Mouse (Mus musculus) heart, embryonic 12.5 days (tissue): Measurements from ENCODE around the gene Rai1. TPM values are rescaled to one million over a fixed set of nuclear protein-coding genes. Genes with fewer than 3 reads are reported as not detected.

Source experiments
- ATAC-seq: fragments of 200-750 bp; cut with Nextera tagmentation; 2 replicates; pipeline ENCODE4 v1.8.0; 2017; ENCODE audit warnings: moderate TSS enrichment, moderate library complexity; ENCODE audit not compliant: insufficient number of reproducible peaks, low FRiP score
- H3K27ac ChIP-seq: fragments of 300-500 bp; sonication (generic); 2 replicates; pipeline ENCODE4 v1.5.1; 2016; ENCODE audit warnings: mild to moderate bottlenecking, moderate library complexity; ENCODE audit not compliant: poor library complexity, severe bottlenecking
- H3K27me3 ChIP-seq: fragments of 300-500 bp; sonication (generic); replicated peaks from 2 replicates; pipeline ENCODE4 v1.6.1; 2016; ENCODE audit warnings: mild to moderate bottlenecking, moderate library complexity
- H3K36me3 ChIP-seq: fragments of 300-500 bp; sonication (generic); 2 replicates; pipeline ENCODE4 v1.6.1; 2016; ENCODE audit warnings: mild to moderate bottlenecking, moderate library complexity
- H3K4me1 ChIP-seq: fragments of 300-500 bp; sonication (generic); replicated peaks from 2 replicates; pipeline ENCODE4 v1.6.1; 2016; ENCODE audit warnings: mild to moderate bottlenecking
- H3K4me2 ChIP-seq: fragments of 300-500 bp; sonication (generic); 2 replicates; pipeline ENCODE4 v1.6.1; 2016; ENCODE audit warnings: mild to moderate bottlenecking, moderate library complexity
- H3K4me3 ChIP-seq: fragments of 300-500 bp; sonication (generic); 2 replicates; pipeline ENCODE4 v1.5.1; 2016; ENCODE audit warnings: mild to moderate bottlenecking
- H3K9ac ChIP-seq: fragments of 300-500 bp; sonication (generic); 2 replicates; pipeline ENCODE4 v1.6.1; 2016; ENCODE audit warnings: mild to moderate bottlenecking, moderate library complexity
- H3K9me3 ChIP-seq: fragments of 300-500 bp; sonication (generic); replicated peaks from 2 replicates; pipeline ENCODE4 v1.6.1; 2016; ENCODE audit warnings: mild to moderate bottlenecking, moderate library complexity
- WGBS: fragments of 180-500 bp; shearing (Covaris S2); methylation state at CpG from one replicate; pipeline ENCODE4 v1.1.7; 2016; 5-methylcytosine and 5-hydroxymethylcytosine counted together
- polyA plus RNA-seq: library from polyadenylated mRNA; unstranded; fragments of >200 nt; fragmentation: Nextera tagmentation; extraction: Ambion mirVana; gene quantifications from 2 replicates; pipeline ENCODE4 v1.2.1, GENCODE M21; 2016

Rai1 gene
- polyA plus RNA-seq, 1 experiment from 2014 or later = 22.2 TPM

DNA sequence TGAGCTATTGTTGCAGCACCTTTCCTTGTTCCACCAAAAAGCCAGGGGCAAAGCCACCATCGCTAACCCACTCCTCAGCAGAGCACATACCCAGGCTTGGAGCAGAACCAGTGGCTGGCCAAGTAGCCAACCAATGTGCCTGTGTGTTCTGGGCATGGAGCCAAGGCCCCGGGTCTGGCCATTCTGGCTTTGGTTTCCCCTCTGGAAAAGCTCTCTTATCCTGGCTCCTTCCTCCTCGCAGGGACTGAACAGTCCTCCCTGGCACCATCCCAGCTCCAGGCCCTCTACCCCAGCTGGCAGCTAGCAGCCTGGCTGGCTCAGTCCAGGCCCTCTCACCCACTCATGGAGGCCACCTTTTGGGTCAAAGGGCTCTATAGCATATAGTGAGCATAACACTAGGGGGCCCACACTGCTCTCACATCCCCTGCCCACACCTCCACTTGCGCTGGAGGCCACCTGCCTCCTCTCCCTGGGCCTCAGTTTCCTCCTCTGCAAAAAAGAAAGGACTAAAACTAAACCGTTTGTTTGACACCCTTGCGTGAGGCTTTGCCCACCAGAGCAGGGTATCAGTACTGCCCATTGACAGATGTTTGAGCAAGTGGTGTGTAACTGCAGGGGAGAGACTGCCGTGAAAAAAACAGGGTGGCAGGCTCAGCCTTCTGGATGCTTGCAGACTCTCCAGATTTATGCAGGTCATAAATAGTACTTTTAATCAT, 104.6 kb downstream of the Rai1 start:
- ATAC-seq = peak; percentile 23; the same call in 1 of the 2 replicates
- WGBS = 47% methylated on average over 7 of the region's 7 CpGs
- Histone ChIP-seq H3K27me3 (no peaks in the 10 kb centered on the region), H3K4me2 (peak overlapping the region; percentile 92), H3K27ac (peak overlapping the region; percentile 90), H3K9me3 (no peaks in the 10 kb centered on the region), H3K4me1 (peaks cover 87% of the 10 kb centered on the region), H3K36me3 (peaks cover 30% of the 10 kb centered on the region), H3K4me3 (peak overlapping the region; percentile 56), H3K9ac (peak overlapping the region; percentile 75)

DNA sequence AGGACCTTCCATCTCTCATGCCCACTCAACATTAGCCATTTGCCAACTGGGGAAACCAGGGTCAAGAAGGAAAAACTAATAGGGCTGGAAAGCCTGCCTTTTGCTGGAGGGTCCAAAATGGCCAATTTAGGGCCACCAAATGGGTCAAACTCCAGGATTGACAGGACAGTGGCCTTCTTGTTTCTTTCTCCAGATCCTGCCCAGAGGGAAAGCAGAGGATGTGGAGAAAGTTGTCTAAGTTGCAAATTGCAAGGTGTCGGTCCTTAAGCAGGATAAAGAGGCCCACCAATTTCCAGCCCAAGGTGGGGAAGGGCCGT, 105.1 kb downstream of the Rai1 start:
- H3K4me2 ChIP-seq = peak overlapping the region; percentile 92
- H3K4me3 ChIP-seq = peak overlapping the region; percentile 56
- no peak for ATAC-seq
- H3K27ac ChIP-seq = peak overlapping the region; percentile 90
- H3K9ac ChIP-seq = peak overlapping the region; percentile 75
- peaks cover 25% of the 10 kb centered on the region for H3K36me3 ChIP-seq
- no peaks in the 10 kb centered on the region for H3K27me3 ChIP-seq
- peaks cover 87% of the 10 kb centered on the region for H3K4me1 ChIP-seq
- 4% methylated on average over 2 of the region's 2 CpGs for WGBS
- no peaks in the 10 kb centered on the region for H3K9me3 ChIP-seq

DNA sequence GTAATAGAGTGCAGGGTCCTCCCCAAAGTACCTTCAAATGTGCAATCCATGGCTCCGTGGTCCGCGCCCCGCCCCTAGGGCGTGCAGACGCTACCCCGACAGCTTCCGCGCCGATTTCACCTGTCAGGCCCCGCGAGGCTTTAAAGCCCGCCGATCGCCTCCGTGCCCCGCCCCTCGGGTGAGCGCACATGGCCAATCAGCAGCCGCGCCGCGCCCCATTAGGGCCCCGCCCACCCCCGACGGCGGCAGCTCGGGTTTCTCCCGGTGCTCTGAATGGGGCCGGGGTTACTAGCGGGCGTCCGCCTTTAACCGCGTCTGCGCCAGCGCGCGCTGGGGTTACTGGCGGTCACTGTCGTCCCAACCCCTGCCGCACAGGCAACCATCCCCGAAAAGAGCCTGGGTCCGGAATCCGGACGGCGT, 105.5 kb downstream of the Rai1 start:
- H3K9me3 ChIP-seq = no peaks in the 10 kb centered on the region
- H3K27ac ChIP-seq = peak overlapping the region; percentile 90
- H3K4me3 ChIP-seq = peak overlapping the region; percentile 56
- under 1% methylated on average over 47 of the region's 47 CpGs for WGBS
- H3K4me2 ChIP-seq = peak overlapping the region; percentile 92
- H3K36me3 ChIP-seq = peaks cover 21% of the 10 kb centered on the region
- H3K27me3 ChIP-seq = no peaks in the 10 kb centered on the region
- peak overlapping the region; percentile 75 for H3K9ac ChIP-seq
- ATAC-seq = peak; percentile 93
- peaks cover 82% of the 10 kb centered on the region for H3K4me1 ChIP-seq

DNA sequence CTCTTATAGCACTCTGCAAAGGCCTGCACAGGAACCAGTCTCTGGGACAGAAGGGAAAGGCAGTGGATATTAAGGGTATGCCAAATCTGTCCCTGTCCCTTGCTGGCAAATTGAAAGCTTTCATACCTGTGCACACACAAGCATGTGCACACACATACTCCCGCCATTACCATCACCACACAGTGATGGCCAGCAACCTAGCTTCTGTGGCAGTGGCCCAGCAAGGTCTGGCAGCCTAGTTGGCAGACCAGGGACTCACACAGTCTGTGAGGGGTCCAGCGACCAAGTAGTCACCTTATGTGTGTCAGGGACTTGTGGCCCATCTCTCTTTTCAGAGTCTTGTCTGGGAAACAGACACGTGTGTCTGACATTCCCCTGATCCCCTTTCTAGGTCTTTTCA, 106.3 kb downstream of the Rai1 start:
- peak overlapping the region; percentile 92 for H3K4me2 ChIP-seq
- WGBS = 56% methylated on average over 3 of the region's 3 CpGs
- H3K4me3 ChIP-seq = no peak overlapping the region
- no peaks in the 10 kb centered on the region for H3K9me3 ChIP-seq
- peak overlapping the region; percentile 59 for H3K9ac ChIP-seq
- no peak for ATAC-seq
- no peaks in the 10 kb centered on the region for H3K27me3 ChIP-seq
- peaks cover 12% of the 10 kb centered on the region for H3K36me3 ChIP-seq
- H3K4me1 ChIP-seq = peaks cover 74% of the 10 kb centered on the region
- 0 out of 2 replicates have a peak overlapping the region, but pooled peaks have one; percentile 71 for H3K27ac ChIP-seq

DNA sequence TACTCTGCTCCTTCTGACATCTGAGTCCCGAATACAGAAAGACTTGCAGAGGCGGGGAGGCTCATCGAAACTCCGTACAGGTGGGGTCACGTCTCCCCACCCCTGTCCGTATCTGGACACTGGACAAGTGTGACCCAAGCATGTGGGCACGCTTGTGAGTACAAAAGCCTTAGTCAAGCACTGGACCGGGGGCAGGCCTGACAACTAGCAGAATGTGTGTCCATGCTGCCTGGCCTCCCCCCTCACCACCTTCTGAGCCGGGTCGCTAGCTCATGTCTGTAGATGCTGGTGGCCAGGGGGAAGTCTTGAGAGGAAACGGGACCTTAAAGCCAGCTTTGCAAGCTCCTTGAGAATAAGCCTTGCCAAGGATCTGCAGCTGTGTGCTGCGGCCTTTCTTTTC, 106.9 kb downstream of the Rai1 start:
- no peak overlapping the region for H3K4me3 ChIP-seq
- H3K27ac ChIP-seq = no peak overlapping the region
- H3K9me3 ChIP-seq = no peaks in the 10 kb centered on the region
- WGBS = 73% methylated on average over 12 of the region's 12 CpGs
- no peak overlapping the region; the same call in 1 of the 2 replicates for H3K9ac ChIP-seq
- H3K36me3 ChIP-seq = peaks cover 6% of the 10 kb centered on the region
- H3K4me1 ChIP-seq = peaks cover 69% of the 10 kb centered on the region
- H3K4me2 ChIP-seq = no peak overlapping the region
- ATAC-seq = no peak
- no peaks in the 10 kb centered on the region for H3K27me3 ChIP-seq

DNA sequence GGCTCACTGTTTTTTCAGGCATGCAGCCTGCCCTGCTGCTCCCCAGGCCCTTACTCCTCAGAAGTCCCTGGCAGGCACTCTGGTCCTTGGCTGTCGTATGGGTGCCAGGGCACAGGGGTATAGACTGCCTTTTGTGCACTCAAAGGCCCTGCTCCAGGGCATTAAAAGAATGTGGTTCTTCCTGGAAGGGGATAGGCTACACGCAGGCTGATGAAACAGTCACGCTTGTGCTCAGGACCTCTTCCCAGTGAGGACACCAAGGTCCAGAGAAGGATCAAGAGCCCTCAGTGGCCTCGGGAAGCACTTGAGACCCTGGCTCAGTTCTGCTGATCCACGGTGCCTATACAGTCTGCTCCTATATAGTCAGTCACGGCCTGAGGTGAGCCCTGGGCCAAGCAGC, 108.5 kb downstream of the Rai1 start:
- H3K9ac ChIP-seq = no peak overlapping the region
- H3K27ac ChIP-seq = no peak overlapping the region
- WGBS = 74% methylated on average over 6 of the region's 6 CpGs
- H3K4me3 ChIP-seq = no peak overlapping the region
- H3K4me1 ChIP-seq = peaks cover 69% of the 10 kb centered on the region
- no peak for ATAC-seq
- H3K9me3 ChIP-seq = no peaks in the 10 kb centered on the region
- H3K27me3 ChIP-seq = no peaks in the 10 kb centered on the region
- H3K36me3 ChIP-seq = peaks cover 10% of the 10 kb centered on the region
- no peak overlapping the region for H3K4me2 ChIP-seq

DNA sequence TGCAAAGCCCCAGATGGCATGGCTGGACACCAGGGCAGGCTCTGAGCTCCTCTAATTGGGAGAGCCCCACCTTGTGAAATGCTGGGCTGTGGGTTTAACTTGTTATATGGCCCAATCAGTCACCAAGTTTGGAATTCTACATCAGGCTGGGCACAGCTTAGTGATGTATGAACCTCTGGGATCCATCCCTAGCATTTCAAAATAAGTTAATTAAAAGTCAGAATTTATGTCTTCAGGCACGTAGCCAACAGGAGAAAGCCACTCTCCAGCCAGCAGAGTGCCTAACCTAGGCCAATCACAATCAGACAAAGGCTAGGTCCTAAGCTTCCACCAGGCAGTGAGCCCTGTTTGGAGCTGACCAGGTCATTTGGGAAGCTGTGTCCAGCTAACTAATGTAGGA, 111.9 kb downstream of the Rai1 start:
- WGBS = 91% methylated on average over 1 of the region's 1 CpGs
- Histone ChIP-seq H3K36me3 (peaks cover 16% of the 10 kb centered on the region), H3K4me3 (no peak overlapping the region), H3K27ac (no peak overlapping the region), H3K4me2 (no peak overlapping the region), H3K9me3 (no peaks in the 10 kb centered on the region), H3K4me1 (peaks cover 60% of the 10 kb centered on the region), H3K27me3 (no peaks in the 10 kb centered on the region), H3K9ac (no peak overlapping the region)
- no peak for ATAC-seq

DNA sequence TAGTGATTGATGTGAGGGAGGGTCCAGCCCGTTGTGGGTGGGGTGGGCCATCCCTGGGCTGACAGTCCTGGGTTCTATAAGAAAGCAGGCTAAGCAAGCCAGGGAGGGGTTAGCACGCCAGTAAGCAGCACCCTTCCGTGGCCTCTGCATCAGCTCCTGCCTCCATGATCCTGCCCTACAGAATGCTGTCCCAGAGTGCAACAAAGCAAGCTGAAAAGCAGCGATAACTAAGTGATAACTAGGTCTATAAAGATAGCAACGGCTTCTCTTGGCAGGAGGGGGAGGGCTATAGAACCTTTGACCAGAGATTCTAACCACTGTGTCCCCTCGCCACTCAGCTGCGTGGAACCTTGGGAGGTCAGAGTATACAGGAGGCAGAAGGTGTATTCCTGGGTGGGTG, 112.7 kb downstream of the Rai1 start:
- no peak overlapping the region for H3K4me2 ChIP-seq
- H3K4me1 ChIP-seq = peaks cover 54% of the 10 kb centered on the region

DNA sequence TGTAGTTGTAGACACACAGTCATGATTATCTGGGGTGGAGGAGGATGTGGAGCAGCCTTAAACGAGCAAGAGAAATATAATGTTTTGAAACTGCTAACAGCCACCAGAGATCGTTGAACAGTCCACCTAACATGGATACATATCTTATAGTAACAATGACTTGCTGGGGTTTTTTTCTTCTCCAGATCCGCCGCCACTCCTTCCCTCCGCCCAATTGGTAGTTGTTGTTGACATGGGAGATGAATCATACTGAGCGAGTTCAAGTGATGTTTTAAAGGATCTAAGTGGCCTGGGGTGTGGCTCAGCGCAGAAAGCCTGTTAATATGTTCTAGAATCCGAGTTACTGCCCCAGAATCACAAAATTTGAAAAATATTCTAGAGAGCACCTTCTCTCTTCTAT, 114.8 kb downstream of the Rai1 start:
- H3K9me3 ChIP-seq = no peaks in the 10 kb centered on the region
- H3K27me3 ChIP-seq = no peaks in the 10 kb centered on the region
- no peak for ATAC-seq
- peak overlapping the region; percentile 67 for H3K4me3 ChIP-seq
- peak overlapping the region; percentile 86 for H3K4me2 ChIP-seq
- peak overlapping the region; percentile 82 for H3K9ac ChIP-seq
- peaks cover 16% of the 10 kb centered on the region for H3K36me3 ChIP-seq
- H3K4me1 ChIP-seq = peaks cover 55% of the 10 kb centered on the region
- H3K27ac ChIP-seq = peak overlapping the region; percentile 88
- 25% methylated on average over 8 of the region's 8 CpGs for WGBS

More for the DNA sequence above, 112.7 kb downstream of the Rai1 start:
- Histone ChIP-seq H3K27ac (no peak overlapping the region), H3K36me3 (peaks cover 16% of the 10 kb centered on the region), H3K27me3 (no peaks in the 10 kb centered on the region), H3K4me3 (no peak overlapping the region), H3K9me3 (no peaks in the 10 kb centered on the region), H3K9ac (no peak overlapping the region; the same call in 1 of the 2 replicates)
- no peak for ATAC-seq
- 63% methylated on average over 7 of the region's 7 CpGs for WGBS

DNA sequence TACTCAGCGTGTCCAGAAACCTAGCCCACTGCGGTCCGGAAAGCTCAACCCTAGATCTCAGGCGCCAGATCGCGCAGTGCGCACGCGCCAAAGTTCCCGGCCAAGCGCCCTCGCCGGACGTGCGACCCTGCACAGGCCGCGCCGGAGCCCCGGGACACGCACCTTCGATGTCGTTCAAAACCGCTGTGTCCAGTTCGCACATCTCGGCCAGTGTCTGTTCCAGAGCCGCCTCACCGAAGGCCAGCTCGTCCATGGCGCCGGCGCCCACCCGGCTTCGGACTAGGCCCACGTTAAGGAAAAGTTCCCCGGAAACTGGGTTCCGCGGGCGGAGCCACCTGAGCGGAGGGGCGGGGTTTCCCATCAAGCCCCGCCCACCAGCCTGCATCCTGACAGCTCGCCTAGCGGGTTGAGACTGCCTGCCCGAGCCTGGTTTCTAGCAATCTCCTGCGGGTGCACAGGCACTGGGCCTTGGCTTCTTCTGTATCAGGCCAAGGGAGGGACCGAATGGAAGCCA, 115.5 kb downstream of the Rai1 start:
- Histone ChIP-seq H3K9ac (peak overlapping the region; percentile 82), H3K9me3 (no peaks in the 10 kb centered on the region), H3K27ac (peak overlapping the region; percentile 88), H3K27me3 (no peaks in the 10 kb centered on the region), H3K36me3 (peaks cover 16% of the 10 kb centered on the region), H3K4me1 (peaks cover 55% of the 10 kb centered on the region), H3K4me2 (peak overlapping the region; percentile 86), H3K4me3 (peak overlapping the region; percentile 67)
- under 1% methylated on average over 46 of the region's 46 CpGs for WGBS
- ATAC-seq = peak; percentile 83

DNA sequence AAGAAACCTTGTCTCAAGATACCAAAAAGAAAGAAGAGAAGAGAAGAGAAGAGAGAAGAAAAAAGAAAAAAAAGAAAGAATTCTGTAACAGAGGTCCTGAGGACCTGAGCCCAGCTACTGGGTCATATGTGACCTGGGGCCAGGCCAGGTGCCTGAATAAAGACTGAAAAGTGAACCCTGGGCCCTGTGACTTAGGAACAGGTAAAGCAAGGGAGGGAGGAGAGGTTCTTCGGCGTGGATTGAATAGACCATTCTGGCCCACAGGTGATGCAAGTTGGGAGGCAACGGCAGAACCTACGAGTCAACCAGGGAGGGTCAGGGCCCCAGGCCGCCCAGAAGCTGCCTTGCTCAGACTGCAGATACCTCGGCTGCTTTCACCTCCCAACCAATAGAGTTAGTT, 116.6 kb downstream of the Rai1 start:
- no peak for ATAC-seq
- Histone ChIP-seq H3K9me3 (no peaks in the 10 kb centered on the region), H3K27ac (no peak overlapping the region), H3K27me3 (no peaks in the 10 kb centered on the region), H3K9ac (no peak overlapping the region), H3K4me3 (no peak overlapping the region), H3K4me2 (no peak overlapping the region), H3K4me1 (peaks cover 61% of the 10 kb centered on the region), H3K36me3 (peaks cover 16% of the 10 kb centered on the region)
- 92% methylated on average over 6 of the region's 6 CpGs for WGBS
